Comparison of ENCODE assay signal across 8 mouse cellular contexts in the genomic region with DNA sequence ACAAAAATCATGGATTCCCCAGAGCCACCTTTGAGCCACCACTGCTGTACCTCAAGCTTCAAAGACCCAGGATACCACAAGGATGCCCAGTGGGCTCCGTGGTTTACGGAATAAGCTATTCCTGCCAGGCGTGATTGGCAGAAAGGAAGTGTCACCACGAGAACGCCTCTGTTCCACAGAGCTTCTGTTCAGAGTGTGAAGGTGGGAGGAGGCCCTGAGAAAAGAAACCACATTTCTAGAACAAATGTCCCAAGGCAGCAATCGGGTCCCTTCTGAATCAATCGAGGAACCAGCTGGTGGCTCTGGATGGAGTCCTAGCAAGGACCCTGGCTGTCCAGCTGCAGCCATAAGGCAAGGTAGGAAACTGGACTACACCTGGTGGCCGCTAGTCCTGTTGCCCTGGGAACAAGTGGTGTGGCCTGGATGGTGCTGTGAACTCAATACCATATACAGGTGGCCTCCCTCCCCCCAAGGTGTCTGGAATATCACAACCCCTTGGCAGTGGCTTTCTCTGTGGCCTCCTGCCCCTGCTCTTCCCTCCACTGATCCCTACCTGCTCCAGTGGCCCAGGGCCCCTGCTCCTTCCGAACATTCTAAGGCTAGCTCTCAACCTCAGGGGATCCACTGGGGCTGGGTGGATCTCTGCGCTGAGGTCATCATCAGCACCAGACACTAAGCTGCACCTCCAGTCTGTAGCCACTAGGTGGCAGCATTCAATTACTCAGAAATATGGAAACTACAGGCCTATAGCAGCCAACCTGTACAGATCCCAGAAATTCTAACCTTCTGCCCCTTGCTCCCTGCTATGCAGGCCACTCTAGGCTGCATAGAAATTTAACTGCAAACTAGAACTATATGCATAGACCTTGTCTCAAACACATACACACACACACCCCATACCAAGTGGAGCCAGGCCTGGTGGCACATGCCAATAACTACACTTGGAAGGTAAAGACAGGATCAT.
DNase-seq lines count a peak whose midpoint lies in the region; ATAC-seq and TF ChIP-seq lines count a peak whose summit lies in the region.

No protein-coding gene starts in this region.

- no peak overlapping the region for H3K4me2 ChIP-seq in heart, embryonic 11.5 days
- H3K4me2 ChIP-seq in hindbrain, postnatal 0 days (ENCODE audit: low read depth, low read length), result no peak overlapping the region

- H3K36me3 ChIP-seq in heart, embryonic 11.5 days (ENCODE audit: control insufficient read depth, insufficient read depth, low read length), result peaks cover 14% of the 10 kb centered on the region
- H3K36me3 ChIP-seq in hindbrain, postnatal 0 days (ENCODE audit: insufficient read depth, low read length), result peaks cover 15% of the 10 kb centered on the region; the same call in 1 of the 2 replicates

- H3K9ac ChIP-seq in heart, embryonic 11.5 days (ENCODE audit: low read depth, low read length), result no peak overlapping the region
- no peak overlapping the region for H3K9ac ChIP-seq in hindbrain, postnatal 0 days (replicated peaks; ENCODE audit: low read length)

- no peak overlapping the region for H3K27ac ChIP-seq in heart, embryonic 11.5 days (ENCODE audit: low read depth, low read length)
- H3K27ac ChIP-seq in hindbrain, postnatal 0 days, result no peak overlapping the region

- no peaks in the 10 kb centered on the region for H3K9me3 ChIP-seq in heart, embryonic 11.5 days (replicated peaks; ENCODE audit: control insufficient read depth, low read length)
- no peaks in the 10 kb centered on the region for H3K9me3 ChIP-seq in hindbrain, postnatal 0 days (ENCODE audit: low read length)

- no peak overlapping the region for H3K4me3 ChIP-seq in heart, embryonic 11.5 days (ENCODE audit: low read depth, low read length)
- no peak overlapping the region for H3K4me3 ChIP-seq in hindbrain, postnatal 0 days (ENCODE audit: low read length)

- H3K27me3 ChIP-seq in heart, embryonic 11.5 days (ENCODE audit: control insufficient read depth, insufficient read depth, low read length), result no peaks in the 10 kb centered on the region
- H3K27me3 ChIP-seq in hindbrain, postnatal 0 days (ENCODE audit: insufficient read depth, low read length), result no peaks in the 10 kb centered on the region

- peaks cover 22% of the 10 kb centered on the region for H3K4me1 ChIP-seq in heart, embryonic 11.5 days (ENCODE audit: control insufficient read depth, insufficient read depth, low read length)
- H3K4me1 ChIP-seq in hindbrain, postnatal 0 days (ENCODE audit: insufficient read depth, low read length), result 0 out of 2 replicates have a peak, but pooled peaks cover 4% of the 10 kb centered on the region

- WGBS in heart, embryonic 11.5 days (ENCODE audit: insufficient replicate concordance), result 77% methylated on average over 10 of the region's 10 CpGs
- 76% methylated on average over 10 of the region's 10 CpGs for WGBS in hindbrain, postnatal 0 days

- ATAC-seq in heart, embryonic 11.5 days (replicated peaks; ENCODE audit: insufficient number of reproducible peaks, low FRiP score, low TSS enrichment), result no peak; the same call in 1 of the 2 replicates
- ATAC-seq in hindbrain, postnatal 0 days, result peak; percentile 82

- DNase-seq in heart, adult 11 months, result peak; percentile 97
- DNase-seq in cerebellum, postnatal 25 days, result peak; percentile 78 to 79
- peak; percentile 70 to 86 for DNase-seq in frontal cortex, postnatal 36 days (ENCODE audit: low spot score in 2 of 2)
- DNase-seq in hindbrain, postnatal 0 days (ENCODE audit: low spot score), result peak; percentile 89
- peak; percentile 65 to 79 for DNase-seq in left cerebral cortex, adult 18-20 months (ENCODE audit: low spot score in 2 of 2)
- peak; percentile 44 to 73 for DNase-seq in lung, postnatal 4 days
- peak; percentile 57 for DNase-seq in right cerebral cortex, postnatal 25 days

- peak; percentile 93 for TF ChIP-seq CTCF in hindbrain, postnatal 0 days (IDR thresholded peaks at IDR 0.05; ENCODE audit: low read depth)
